Mouse (Mus musculus): Measurements from ENCODE around the gene Aktip. TPM values are rescaled to one million over a fixed set of nuclear protein-coding genes. Genes with fewer than 3 reads are reported as not detected.

Gene Aktip
- polyA plus RNA-seq, 1 experiment from 2014 or later = 19.3 TPM

- no peak for ATAC-seq (replicated peaks; ENCODE audit: low FRiP score)
- WGBS = 87% methylated on average over 2 of the region's 2 CpGs
- no peaks in the 10 kb centered on the region for H3K36me3 ChIP-seq (ENCODE audit: control insufficient read depth, insufficient read depth, low read length)
- no peaks in the 10 kb centered on the region for H3K9me3 ChIP-seq (ENCODE audit: control insufficient read depth, low read length)
- H3K27me3 ChIP-seq (replicated peaks; ENCODE audit: control insufficient read depth, insufficient read depth, low read length) = no peaks in the 10 kb centered on the region
- H3K27ac ChIP-seq (ENCODE audit: low read depth, low read length) = no peak overlapping the region
- H3K4me1 ChIP-seq (replicated peaks; ENCODE audit: control insufficient read depth, insufficient read depth, low read length) = 0 out of 2 replicates have a peak, but pooled peaks cover 2% of the 10 kb centered on the region
- H3K4me3 ChIP-seq (ENCODE audit: low read depth, low read length) = no peak overlapping the region
- no peak for DNase-seq (ENCODE audit: low spot score)
- no peak overlapping the region for H3K9ac ChIP-seq (ENCODE audit: low read depth, low read length)
- no peak overlapping the region for H3K4me2 ChIP-seq
Measured at GRCm38 (mm10) chr8:91221841-91222240, 22.1 kb upstream of the Aktip start.

GRCm38 (mm10) chr8:91218271-91218670 is 18.5 kb upstream of the Aktip start:
- Histone ChIP-seq H3K4me2 (no peak overlapping the region), H3K27me3 (replicated peaks; ENCODE audit: control insufficient read depth, insufficient read depth, low read length) (no peaks in the 10 kb centered on the region), H3K9me3 (ENCODE audit: control insufficient read depth, low read length) (no peaks in the 10 kb centered on the region), H3K27ac (ENCODE audit: low read depth, low read length) (no peak overlapping the region), H3K4me3 (ENCODE audit: low read depth, low read length) (no peak overlapping the region), H3K36me3 (ENCODE audit: control insufficient read depth, insufficient read depth, low read length) (no peaks in the 10 kb centered on the region), H3K4me1 (replicated peaks; ENCODE audit: control insufficient read depth, insufficient read depth, low read length) (no peaks in the 10 kb centered on the region), H3K9ac (ENCODE audit: low read depth, low read length) (no peak overlapping the region)
- 97% methylated on average over 4 of the region's 4 CpGs for WGBS
- DNase-seq (ENCODE audit: low spot score) (no peak), ATAC-seq (replicated peaks; ENCODE audit: low FRiP score) (no peak)

- Histone ChIP-seq H3K9me3 (ENCODE audit: control insufficient read depth, low read length) (no peaks in the 10 kb centered on the region), H3K27me3 (replicated peaks; ENCODE audit: control insufficient read depth, insufficient read depth, low read length) (no peaks in the 10 kb centered on the region), H3K4me1 (replicated peaks; ENCODE audit: control insufficient read depth, insufficient read depth, low read length) (no peaks in the 10 kb centered on the region), H3K4me2 (no peak overlapping the region), H3K4me3 (ENCODE audit: low read depth, low read length) (no peak overlapping the region), H3K9ac (ENCODE audit: low read depth, low read length) (no peak overlapping the region), H3K36me3 (ENCODE audit: control insufficient read depth, insufficient read depth, low read length) (no peaks in the 10 kb centered on the region), H3K27ac (ENCODE audit: low read depth, low read length) (no peak overlapping the region)
- DNase-seq (ENCODE audit: low spot score) (no peak), ATAC-seq (replicated peaks; ENCODE audit: low FRiP score) (no peak)
- WGBS = 85% methylated on average over 5 of the region's 5 CpGs
Measured at GRCm38 (mm10) chr8:91217062-91217905, 17.5 kb upstream of the Aktip start.

- H3K4me3 ChIP-seq (ENCODE audit: low read depth, low read length) = no peak overlapping the region
- H3K27ac ChIP-seq (ENCODE audit: low read depth, low read length) = no peak overlapping the region
- H3K9me3 ChIP-seq (ENCODE audit: control insufficient read depth, low read length) = no peaks in the 10 kb centered on the region
- whole genome bisulfite sequencing = 75% methylated on average over 3 of the region's 3 CpGs
- H3K36me3 ChIP-seq (ENCODE audit: control insufficient read depth, insufficient read depth, low read length) = no peaks in the 10 kb centered on the region
- H3K9ac ChIP-seq (ENCODE audit: low read depth, low read length) = no peak overlapping the region
- ATAC-seq (replicated peaks; ENCODE audit: low FRiP score) = no peak
- no peaks in the 10 kb centered on the region for H3K4me1 ChIP-seq (replicated peaks; ENCODE audit: control insufficient read depth, insufficient read depth, low read length)
- DNase-seq (ENCODE audit: low spot score) = no peak
- no peaks in the 10 kb centered on the region for H3K27me3 ChIP-seq (replicated peaks; ENCODE audit: control insufficient read depth, insufficient read depth, low read length)
- no peak overlapping the region for H3K4me2 ChIP-seq
Measured at GRCm38 (mm10) chr8:91214287-91214686, 14.5 kb upstream of the Aktip start.

GRCm38 (mm10) chr8:91212948-91213347 is 13.2 kb upstream of the Aktip start:
- WGBS = 90% methylated on average over 2 of the region's 2 CpGs
- Histone ChIP-seq H3K9me3 (ENCODE audit: control insufficient read depth, low read length) (no peaks in the 10 kb centered on the region), H3K36me3 (ENCODE audit: control insufficient read depth, insufficient read depth, low read length) (no peaks in the 10 kb centered on the region), H3K27ac (ENCODE audit: low read depth, low read length) (no peak overlapping the region), H3K4me3 (ENCODE audit: low read depth, low read length) (no peak overlapping the region), H3K4me2 (no peak overlapping the region), H3K27me3 (replicated peaks; ENCODE audit: control insufficient read depth, insufficient read depth, low read length) (no peaks in the 10 kb centered on the region), H3K9ac (ENCODE audit: low read depth, low read length) (no peak overlapping the region), H3K4me1 (replicated peaks; ENCODE audit: control insufficient read depth, insufficient read depth, low read length) (no peaks in the 10 kb centered on the region)
- ATAC-seq (replicated peaks; ENCODE audit: low FRiP score) (no peak), DNase-seq (ENCODE audit: low spot score) (no peak)

GRCm38 (mm10) chr8:91209658-91210057 is 9.9 kb upstream of the Aktip start:
- DNase-seq (ENCODE audit: low spot score) (no peak), ATAC-seq (replicated peaks; ENCODE audit: low FRiP score) (no peak)
- Histone ChIP-seq H3K9me3 (ENCODE audit: control insufficient read depth, low read length) (no peaks in the 10 kb centered on the region), H3K36me3 (ENCODE audit: control insufficient read depth, insufficient read depth, low read length) (no peaks in the 10 kb centered on the region), H3K4me2 (no peak overlapping the region), H3K4me3 (ENCODE audit: low read depth, low read length) (no peak overlapping the region), H3K4me1 (replicated peaks; ENCODE audit: control insufficient read depth, insufficient read depth, low read length) (no peaks in the 10 kb centered on the region), H3K27ac (ENCODE audit: low read depth, low read length) (no peak overlapping the region), H3K27me3 (replicated peaks; ENCODE audit: control insufficient read depth, insufficient read depth, low read length) (no peaks in the 10 kb centered on the region), H3K9ac (ENCODE audit: low read depth, low read length) (no peak overlapping the region)
- 75% methylated on average over 3 of the region's 3 CpGs for WGBS

- Histone ChIP-seq H3K4me3 (ENCODE audit: low read depth, low read length) (no peak overlapping the region), H3K27ac (ENCODE audit: low read depth, low read length) (no peak overlapping the region), H3K9ac (ENCODE audit: low read depth, low read length) (no peak overlapping the region), H3K9me3 (ENCODE audit: control insufficient read depth, low read length) (no peaks in the 10 kb centered on the region), H3K36me3 (ENCODE audit: control insufficient read depth, insufficient read depth, low read length) (no peaks in the 10 kb centered on the region), H3K4me2 (no peak overlapping the region), H3K27me3 (replicated peaks; ENCODE audit: control insufficient read depth, insufficient read depth, low read length) (no peaks in the 10 kb centered on the region), H3K4me1 (replicated peaks; ENCODE audit: control insufficient read depth, insufficient read depth, low read length) (no peaks in the 10 kb centered on the region)
- whole genome bisulfite sequencing = 19% methylated on average over 2 of the region's 2 CpGs
- DNase-seq (ENCODE audit: low spot score) (no peak), ATAC-seq (replicated peaks; ENCODE audit: low FRiP score) (no peak)
Measured at GRCm38 (mm10) chr8:91207676-91208075, 7.9 kb upstream of the Aktip start.

GRCm38 (mm10) chr8:91205897-91206296 is 6.1 kb upstream of the Aktip start:
- Histone ChIP-seq H3K9ac (ENCODE audit: low read depth, low read length) (no peak overlapping the region), H3K27me3 (replicated peaks; ENCODE audit: control insufficient read depth, insufficient read depth, low read length) (no peaks in the 10 kb centered on the region), H3K4me2 (no peak overlapping the region), H3K27ac (ENCODE audit: low read depth, low read length) (no peak overlapping the region), H3K9me3 (ENCODE audit: control insufficient read depth, low read length) (no peaks in the 10 kb centered on the region), H3K4me3 (ENCODE audit: low read depth, low read length) (no peak overlapping the region), H3K36me3 (ENCODE audit: control insufficient read depth, insufficient read depth, low read length) (no peaks in the 10 kb centered on the region), H3K4me1 (replicated peaks; ENCODE audit: control insufficient read depth, insufficient read depth, low read length) (no peaks in the 10 kb centered on the region)
- no peak for DNase-seq (ENCODE audit: low spot score)
- no peak for ATAC-seq (replicated peaks; ENCODE audit: low FRiP score)
- 78% methylated on average over 6 of the region's 6 CpGs for WGBS

GRCm38 (mm10) chr8:91201184-91201583 is 1.4 kb upstream of the Aktip start:
- Histone ChIP-seq H3K9ac (ENCODE audit: low read depth, low read length) (no peak overlapping the region), H3K4me1 (replicated peaks; ENCODE audit: control insufficient read depth, insufficient read depth, low read length) (no peaks in the 10 kb centered on the region), H3K9me3 (ENCODE audit: control insufficient read depth, low read length) (no peaks in the 10 kb centered on the region), H3K36me3 (ENCODE audit: control insufficient read depth, insufficient read depth, low read length) (no peaks in the 10 kb centered on the region), H3K27me3 (replicated peaks; ENCODE audit: control insufficient read depth, insufficient read depth, low read length) (no peaks in the 10 kb centered on the region), H3K27ac (ENCODE audit: low read depth, low read length) (no peak overlapping the region), H3K4me3 (ENCODE audit: low read depth, low read length) (no peak overlapping the region), H3K4me2 (no peak overlapping the region)
- no peak for DNase-seq (ENCODE audit: low spot score)
- ATAC-seq (replicated peaks; ENCODE audit: low FRiP score) = no peak
- WGBS = 60% methylated on average over 2 of the region's 2 CpGs

Measured in liver, embryonic 11.5 days (tissue).